ENCODE assay signal across 10 mouse cellular contexts in genomic region chr11:34447891-34448290, GRCm38 (mm10).
DNase-seq lines count a peak whose midpoint lies in the region; ATAC-seq and TF ChIP-seq lines count a peak whose summit lies in the region.
"Had no signal": no experiment of that assay in that cellular context is flagged by ENCODE, and none has a peak within 500 bp of the region (broad histone marks: within the 10 kb centered on the region; RNA-seq: fewer than 3 reads in every experiment).

No protein-coding gene starts in this region.

- in situ Hi-C loops in CH12.LX (cut with MboI; ENCODE audit: low pct_ligation_motif_present, low pct_unique_long_range_greater_than_20kb, low sequenced_read_pairs), result no loop called here

- H3K27ac ChIP-seq in intestine, embryonic 14.5 days (ENCODE audit: low read depth), result no peak overlapping the region
- no peak overlapping the region for H3K27ac ChIP-seq in intestine, embryonic 16.5 days (ENCODE audit: low read length)
- no peak overlapping the region for H3K27ac ChIP-seq in CH12.LX (ENCODE audit: insufficient read depth, low read depth)
- H3K27ac ChIP-seq: embryonic facial prominence, embryonic 13.5 days; liver, embryonic 13.5 days had no signal

- H3K4me1 ChIP-seq in intestine, embryonic 14.5 days (replicated peaks; ENCODE audit: control insufficient read depth, insufficient read depth, low read length), result no peaks in the 10 kb centered on the region
- H3K4me1 ChIP-seq in intestine, embryonic 16.5 days (ENCODE audit: control insufficient read depth, insufficient read depth, low read length), result no peaks in the 10 kb centered on the region
- no peaks in the 10 kb centered on the region; a peak in 1 of 4 replicates for H3K4me1 ChIP-seq in CH12.LX (ENCODE audit: control insufficient read depth in 1 of 2, insufficient read depth in 2 of 2)
- H3K4me1 ChIP-seq: embryonic facial prominence, embryonic 13.5 days; liver, embryonic 13.5 days had no signal

- ATAC-seq in intestine, embryonic 14.5 days (replicated peaks; ENCODE audit: low FRiP score, low TSS enrichment, low read depth), result no peak
- ATAC-seq in intestine, embryonic 16.5 days, result no peak

- no peak overlapping the region for H3K9ac ChIP-seq in intestine, embryonic 14.5 days (ENCODE audit: low read length)
- no peak overlapping the region for H3K9ac ChIP-seq in intestine, embryonic 16.5 days (ENCODE audit: low read depth, low read length)
- H3K9ac ChIP-seq in CH12.LX (ENCODE audit: insufficient read depth, low read depth), result no peak overlapping the region
- H3K9ac ChIP-seq: embryonic facial prominence, embryonic 13.5 days; liver, embryonic 13.5 days had no signal

- H3K36me3 ChIP-seq in intestine, embryonic 14.5 days (ENCODE audit: control insufficient read depth, insufficient read depth, low read length), result no peaks in the 10 kb centered on the region
- H3K36me3 ChIP-seq in intestine, embryonic 16.5 days (ENCODE audit: control insufficient read depth, insufficient read depth, low read length), result no peaks in the 10 kb centered on the region
- peaks cover 26 to 83% of the 10 kb centered on the region in 2 experiments for H3K36me3 ChIP-seq in CH12.LX (replicated peaks in 1 of 2; ENCODE audit: control insufficient read depth in 1 of 2, insufficient read depth in 1 of 2, low read length in 1 of 2)
- H3K36me3 ChIP-seq: embryonic facial prominence, embryonic 13.5 days; liver, embryonic 13.5 days had no signal

- H3K79me2 ChIP-seq in CH12.LX (replicated peaks; ENCODE audit: control insufficient read depth, extremely low read depth, insufficient read depth, poor library complexity, severe bottlenecking), result no peaks in the 10 kb centered on the region

- H3K4me3 ChIP-seq in intestine, embryonic 14.5 days (ENCODE audit: low read depth, low read length), result no peak overlapping the region
- H3K4me3 ChIP-seq in intestine, embryonic 16.5 days (ENCODE audit: low read length), result no peak overlapping the region
- no peak overlapping the region for H3K4me3 ChIP-seq in CH12.LX (replicated peaks in 1 of 3; ENCODE audit: low read depth in 2 of 3, low read length in 2 of 3, poor library complexity in 1 of 3)
- H3K4me3 ChIP-seq: embryonic facial prominence, embryonic 13.5 days; liver, embryonic 13.5 days had no signal

- intact Hi-C loops in left cerebral cortex, postnatal 14 days (cut with DNase I), result no loop called here

- no peak for TF ChIP-seq POLR2A in CH12.LX (IDR thresholded peaks at IDR 0.05; ENCODE audit: low read depth, low read length)

- H3K9me3 ChIP-seq in intestine, embryonic 14.5 days (ENCODE audit: control insufficient read depth, low read length), result no peaks in the 10 kb centered on the region
- no peaks in the 10 kb centered on the region for H3K9me3 ChIP-seq in intestine, embryonic 16.5 days (ENCODE audit: control insufficient read depth, low read length)
- no peaks in the 10 kb centered on the region for H3K9me3 ChIP-seq in CH12.LX (replicated peaks; ENCODE audit: low read length)
- H3K9me3 ChIP-seq: embryonic facial prominence, embryonic 13.5 days; liver, embryonic 13.5 days had no signal

- DNase-seq in intestine, embryonic 14.5 days (ENCODE audit: low spot score), result peak; percentile 69
- peak; percentile 40 for DNase-seq in CH12.LX (ENCODE audit: extremely low read depth)
- DNase-seq in adrenal gland, postnatal 14 days, result peak; percentile 57
- peak; percentile 36 for DNase-seq in lung, postnatal 14 days
- DNase-seq in T-cell, adult 2 months (ENCODE audit: low spot score), result no peak
- DNase-seq in spleen, postnatal 36 days (ENCODE audit: low spot score in 2 of 2), result no peak
- no peak for DNase-seq in left cerebral cortex, postnatal 14 days (ENCODE audit: low spot score in 2 of 2)
- DNase-seq: liver, embryonic 13.5 days had no signal

- dilution Hi-C loops in CH12.LX (cut with MboI; ENCODE audit: extremely low pct_ligation_motif_present, extremely low pct_unique_long_range_greater_than_20kb, low sequenced_read_pairs), result no loop called here

- TF ChIP-seq CTCF in CH12.LX (conservative IDR thresholded peaks at IDR 0.05 in 1 of 2, IDR thresholded peaks at IDR 0.05 in 1 of 2; ENCODE audit: low read depth in 2 of 2, low read length in 2 of 2), result no peak

- 43% methylated on average over 4 of the region's 4 CpGs for WGBS in intestine, embryonic 14.5 days
- 45% methylated on average over 4 of the region's 4 CpGs for WGBS in intestine, embryonic 16.5 days

- H3K27me3 ChIP-seq in intestine, embryonic 14.5 days (replicated peaks; ENCODE audit: control insufficient read depth, insufficient read depth, low read length), result no peaks in the 10 kb centered on the region
- H3K27me3 ChIP-seq in intestine, embryonic 16.5 days (replicated peaks; ENCODE audit: control insufficient read depth, insufficient read depth, low read length), result no peaks in the 10 kb centered on the region
- no peaks in the 10 kb centered on the region for H3K27me3 ChIP-seq in CH12.LX (replicated peaks)
- H3K27me3 ChIP-seq: embryonic facial prominence, embryonic 13.5 days; liver, embryonic 13.5 days had no signal

- TF ChIP-seq RAD21 in CH12.LX (IDR thresholded peaks at IDR 0.05; ENCODE audit: low read depth, low read length), result no peak

- TF ChIP-seq EP300 in CH12.LX (IDR thresholded peaks at IDR 0.05; ENCODE audit: low read length), result no peak

- H3K4me2 ChIP-seq in intestine, embryonic 14.5 days (ENCODE audit: low read length), result no peak overlapping the region
- H3K4me2 ChIP-seq in intestine, embryonic 16.5 days (ENCODE audit: low read depth, low read length), result no peak overlapping the region
- no peak overlapping the region for H3K4me2 ChIP-seq in CH12.LX (ENCODE audit: insufficient read depth, low read depth, poor library complexity, severe bottlenecking)
- H3K4me2 ChIP-seq: embryonic facial prominence, embryonic 13.5 days; liver, embryonic 13.5 days had no signal

TF ChIP-seq in CH12.LX, 34 proteins besides CTCF, POLR2A, EP300 and RAD21:
- TF ChIP-seq MAFK (IDR thresholded peaks at IDR 0.05; ENCODE audit: insufficient replicate concordance, low read length) (no peak), MAX (IDR thresholded peaks at IDR 0.05; ENCODE audit: low read length) (no peak), MEF2A (IDR thresholded peaks at IDR 0.05; ENCODE audit: borderline replicate concordance, low read depth, low read length) (no peak), HCFC1 (IDR thresholded peaks at IDR 0.05; ENCODE audit: low read depth, low read length) (no peak), POLR2AphosphoS2 (IDR thresholded peaks at IDR 0.05; ENCODE audit: low read depth, low read length) (no peak), CHD1 (IDR thresholded peaks at IDR 0.05; ENCODE audit: low read depth, low read length) (no peak), SIN3A (IDR thresholded peaks at IDR 0.05; ENCODE audit: low read length) (no peak), PAX5 (IDR thresholded peaks at IDR 0.05; ENCODE audit: low read length) (no peak)
TF ChIP-seq in CH12.LX: peak in this region for 0.

Comparison
In these comparisons a context has a peak if more than half of its experiments do, and no peak if none do; other contexts are left out.
1. DNase-seq: peak in intestine, embryonic 14.5 days (single experiment), CH12.LX (single experiment), adrenal gland, postnatal 14 days (single experiment) and lung, postnatal 14 days (single experiment); none in T-cell, adult 2 months (single experiment), spleen, postnatal 36 days (0 of 2) and left cerebral cortex, postnatal 14 days (0 of 2).